Mouse (Mus musculus): ENCODE measurements around the gene Rnf146.
"Not testable (repeated sequence)": the region's sequence is repeated elsewhere in the genome, so short reads cannot be mapped to it uniquely, and the experiment has no call there.

Rnf146 gene

DNA sequence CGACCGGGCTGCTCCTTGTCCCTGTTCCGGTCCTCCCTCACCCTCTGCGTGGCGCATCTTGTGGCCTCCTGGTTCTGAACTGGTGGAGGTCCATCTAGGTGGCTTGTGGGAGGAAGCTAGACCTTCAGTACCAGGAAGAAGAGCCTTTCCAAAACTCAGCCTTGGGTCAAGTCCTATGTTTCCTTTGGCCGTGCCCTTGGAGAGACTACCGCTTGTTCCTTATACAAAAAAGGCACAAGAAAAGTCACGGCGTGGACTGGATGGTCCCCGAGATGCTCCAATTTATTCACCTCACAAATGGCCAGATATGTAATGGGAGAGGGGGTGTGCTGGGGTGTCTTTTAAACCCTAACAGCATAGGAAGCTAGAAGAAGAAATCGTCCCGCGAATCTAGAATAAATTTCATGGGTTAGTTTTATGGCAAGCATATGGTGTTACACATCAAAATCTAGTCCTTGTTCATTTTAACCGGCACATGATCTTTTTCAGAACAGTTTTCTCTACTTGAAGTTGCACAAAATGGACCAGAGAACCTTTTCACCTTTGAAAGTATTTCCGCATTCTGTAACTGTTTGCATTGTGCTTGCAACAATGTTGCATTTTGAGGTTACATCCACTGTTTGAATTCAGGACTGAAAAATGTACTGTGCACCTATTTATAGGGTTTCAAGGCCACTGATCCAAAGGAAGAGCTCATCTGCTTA is at the start of gene Rnf146:
Gene Rnf146, minus strand, starts transcription at position 246 of the 704 bp plus-strand sequence.
- DNase-seq (ENCODE audit: low spot score) = no peak

- DNase-seq (ENCODE audit: low spot score) = no peak
Measured at GRCm38 (mm10) chr10:29402656-29403268, 40.5 kb upstream of the Rnf146 start.

DNA sequence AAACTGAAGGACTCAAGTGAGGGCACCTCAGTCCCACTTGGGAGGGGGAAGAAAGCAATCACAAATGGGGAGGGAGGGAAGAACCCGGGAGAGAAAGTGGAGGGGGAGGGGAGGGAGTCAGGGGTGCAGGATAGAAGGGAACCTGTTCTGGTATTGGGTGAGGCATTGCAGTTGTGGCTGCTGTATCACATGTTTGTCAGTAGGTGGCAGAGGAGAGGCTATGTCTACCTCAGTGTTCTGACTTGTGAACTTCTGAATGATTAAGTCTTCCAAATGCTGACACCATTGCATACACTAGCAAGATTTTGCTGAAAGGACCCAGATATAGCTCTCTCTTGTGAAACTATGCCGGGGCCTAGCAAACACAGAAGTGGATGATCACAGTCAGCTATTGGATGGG is 32.6 kb upstream of the Rnf146 start:
- not testable (repeated sequence) for DNase-seq (ENCODE audit: low spot score)

GRCm38 (mm10) chr10:29381558-29381957 is 19.3 kb upstream of the Rnf146 start:
- DNase-seq (ENCODE audit: low spot score) = no peak

- no peak for DNase-seq (ENCODE audit: low spot score)
Measured at GRCm38 (mm10) chr10:29374065-29374464, 11.8 kb upstream of the Rnf146 start.

DNA sequence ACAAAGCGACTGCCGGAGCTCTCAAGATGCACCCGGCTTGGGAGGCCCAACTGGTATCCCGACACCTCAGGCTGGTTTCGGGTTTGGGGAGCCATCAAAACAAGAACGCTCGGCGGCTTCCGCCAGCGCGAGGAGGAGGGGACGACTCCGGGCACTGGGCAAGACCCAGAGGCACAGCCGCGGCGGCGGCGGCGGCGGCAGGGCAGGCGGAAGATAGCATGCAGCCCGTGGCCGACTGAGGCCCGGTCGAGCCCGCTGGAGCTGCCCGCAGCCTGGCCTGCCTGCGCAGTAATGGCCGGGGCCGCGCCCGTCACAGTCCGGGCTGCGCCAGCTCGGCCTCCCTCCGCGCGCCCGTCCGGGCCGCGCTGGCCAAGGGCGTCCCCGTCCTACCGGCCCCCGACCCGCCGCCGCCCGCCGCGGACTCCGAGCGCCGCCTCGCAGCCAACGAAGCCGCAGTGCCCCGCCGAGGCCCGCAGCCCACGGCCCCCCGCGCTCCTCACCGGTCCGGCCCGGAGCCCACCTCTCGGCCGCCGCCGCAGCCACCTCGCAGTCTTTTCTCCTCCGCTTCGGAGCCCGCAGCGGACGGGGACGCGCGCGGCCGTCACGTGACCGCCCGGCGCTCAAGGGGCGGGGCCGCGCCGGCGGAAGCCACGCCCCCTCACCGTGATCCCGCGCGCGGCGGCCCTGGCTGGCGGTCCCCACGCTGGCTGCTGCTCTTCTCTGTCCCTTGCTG is 612 bp downstream of the Rnf146 start:
- peak; percentile 85 for DNase-seq (ENCODE audit: low spot score)

- no peak for DNase-seq (ENCODE audit: low spot score)
Measured at GRCm38 (mm10) chr10:29361095-29361463, 1.2 kb downstream of the Rnf146 start.

DNA sequence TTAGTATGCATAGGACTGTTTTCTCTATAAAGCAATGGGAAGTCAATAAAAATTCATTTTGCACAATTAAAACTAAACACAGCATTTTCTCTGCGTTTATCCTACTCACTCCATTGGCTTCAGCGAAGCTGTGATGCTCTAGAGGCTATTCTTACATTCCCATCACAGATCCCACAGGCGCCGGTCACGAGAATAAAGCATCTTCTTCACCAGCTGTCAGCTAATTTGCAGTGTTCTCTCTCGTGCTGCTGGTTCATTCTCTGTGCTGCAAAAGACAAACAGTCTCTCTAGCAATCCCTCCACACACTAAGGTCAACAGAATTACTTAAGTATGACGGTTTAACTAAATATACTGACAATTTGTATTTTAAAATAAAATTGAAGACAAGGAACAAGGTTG is 8.1 kb downstream of the Rnf146 start:
- DNase-seq (ENCODE audit: low spot score) = no peak

GRCm38 (mm10) chr10:29352575-29352974 is 9.7 kb downstream of the Rnf146 start:
- no peak for DNase-seq (ENCODE audit: low spot score)

GRCm38 (mm10) chr10:29351420-29351819 is 10.8 kb downstream of the Rnf146 start:
- no peak for DNase-seq (ENCODE audit: low spot score)

DNA sequence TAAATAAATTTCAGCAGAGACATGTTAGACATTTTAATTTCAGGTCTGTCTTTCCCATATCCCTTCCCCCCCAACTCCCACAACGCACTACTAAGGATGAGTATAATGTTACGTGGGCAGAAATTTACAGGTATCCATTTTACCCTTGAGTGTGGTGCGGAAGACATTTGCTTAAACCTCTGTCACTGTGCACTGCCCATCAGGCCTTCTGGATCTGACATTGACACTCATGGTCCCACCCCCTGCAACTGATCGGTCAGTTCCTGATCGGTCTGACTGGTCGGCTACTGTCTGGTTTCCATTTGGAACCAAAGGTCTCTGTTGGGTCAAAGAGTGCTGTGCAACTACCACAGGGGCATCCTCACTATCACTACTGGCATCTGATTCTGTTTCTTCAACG is 15.6 kb downstream of the Rnf146 start:
- no peak for DNase-seq (ENCODE audit: low spot score)

DNA sequence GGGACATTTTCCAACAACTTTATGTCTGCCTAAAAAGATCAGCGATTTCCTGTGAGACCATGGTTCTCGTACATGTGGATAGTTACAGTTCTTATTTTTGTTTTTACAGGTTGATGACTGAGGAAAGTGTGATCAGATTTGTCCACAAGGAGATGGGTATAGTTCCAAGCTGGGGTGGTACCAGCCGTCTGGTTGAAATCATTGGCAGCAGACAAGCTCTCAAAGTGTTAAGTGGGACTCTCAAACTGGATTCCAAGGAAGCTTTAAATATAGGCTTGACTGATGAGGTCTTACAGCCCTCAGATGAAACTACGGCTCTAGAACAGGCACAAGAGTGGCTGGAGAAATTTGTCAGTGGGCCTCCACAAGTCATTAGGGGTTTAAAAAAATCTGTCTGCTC is 18.0 kb downstream of the Rnf146 start:
- DNase-seq (ENCODE audit: low spot score) = no peak

GRCm38 (mm10) chr10:29338355-29339056 is 23.7 kb downstream of the Rnf146 start:
- peak; percentile 31 for DNase-seq (ENCODE audit: low spot score)

- no peak for DNase-seq (ENCODE audit: low spot score)
Measured at GRCm38 (mm10) chr10:29333836-29334235, 28.4 kb downstream of the Rnf146 start.

DNA sequence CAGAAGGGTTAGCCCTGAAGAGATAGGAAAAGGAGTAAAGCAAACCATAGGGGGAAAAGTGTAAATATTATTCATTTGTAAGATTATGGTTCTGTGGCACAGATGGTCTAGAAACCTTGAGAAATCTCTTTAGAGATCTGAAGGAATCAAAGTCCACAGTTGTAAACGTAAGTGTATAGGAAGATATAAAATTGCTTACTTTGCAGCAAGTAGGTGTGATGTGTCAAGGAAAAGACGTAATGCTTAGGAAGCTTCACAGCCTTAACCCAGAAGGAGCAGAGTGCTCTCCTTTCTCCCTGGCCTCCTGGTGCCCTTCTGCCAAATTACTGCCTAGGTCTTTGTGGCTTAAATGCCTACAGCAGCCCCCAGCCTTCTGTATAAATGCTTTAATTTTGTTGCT is 37.4 kb downstream of the Rnf146 start:
- no peak for DNase-seq (ENCODE audit: low spot score)

DNA sequence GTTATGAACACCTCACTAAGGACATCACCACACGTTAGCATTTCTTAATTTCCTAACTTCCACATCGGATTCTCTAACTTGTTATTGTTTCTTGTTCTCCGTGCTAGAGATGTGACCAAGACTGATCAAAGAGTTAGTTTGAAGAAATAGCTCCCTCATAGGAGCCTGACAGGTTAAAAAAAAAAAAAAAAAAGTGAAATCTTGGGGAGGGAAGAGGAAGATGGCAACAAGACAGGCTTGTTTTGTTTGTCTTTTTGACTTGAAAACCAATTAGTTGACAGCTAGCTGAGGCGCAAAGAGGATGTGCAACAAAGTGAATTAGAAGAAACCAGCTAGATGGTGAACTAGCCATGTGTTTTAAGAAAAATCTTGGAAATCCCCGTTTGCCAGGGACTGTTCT is 48.3 kb downstream of the Rnf146 start:
- no peak for DNase-seq (ENCODE audit: low spot score)

DNA sequence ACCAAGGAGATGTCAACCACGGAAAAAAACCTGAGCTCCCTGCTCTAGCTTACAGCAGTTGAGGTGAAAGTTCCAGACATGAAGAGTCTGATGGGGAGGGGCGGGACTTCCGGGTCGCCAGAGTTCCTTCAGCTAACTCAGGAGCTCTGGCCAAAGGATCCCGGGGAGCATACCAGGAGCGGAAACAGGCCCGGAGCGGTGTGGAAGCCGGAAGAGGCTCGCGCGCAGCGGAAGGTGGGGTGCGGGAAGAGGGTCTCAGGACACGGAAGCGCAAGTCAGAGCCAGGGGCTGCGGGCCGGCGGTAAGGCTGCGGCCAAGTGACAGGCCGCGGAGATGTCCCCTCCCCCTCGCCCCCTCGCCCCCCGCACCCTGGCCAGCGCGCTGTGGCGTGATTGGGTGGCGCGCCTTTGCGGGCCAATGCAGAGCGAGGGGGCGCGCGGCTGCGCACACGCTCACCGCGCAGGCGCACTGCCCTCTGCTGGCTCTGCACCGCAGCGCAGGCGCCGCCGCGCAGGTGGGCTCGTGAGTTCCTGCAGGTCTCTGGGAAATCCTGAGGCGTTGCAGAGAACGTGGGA is 49.1 kb downstream of the Rnf146 start, which contains the start of gene Echdc1:
Gene Echdc1, plus strand, starts transcription at position 103 of the 575 bp plus-strand sequence.
- DNase-seq (ENCODE audit: low spot score) = peak; percentile 90

DNA sequence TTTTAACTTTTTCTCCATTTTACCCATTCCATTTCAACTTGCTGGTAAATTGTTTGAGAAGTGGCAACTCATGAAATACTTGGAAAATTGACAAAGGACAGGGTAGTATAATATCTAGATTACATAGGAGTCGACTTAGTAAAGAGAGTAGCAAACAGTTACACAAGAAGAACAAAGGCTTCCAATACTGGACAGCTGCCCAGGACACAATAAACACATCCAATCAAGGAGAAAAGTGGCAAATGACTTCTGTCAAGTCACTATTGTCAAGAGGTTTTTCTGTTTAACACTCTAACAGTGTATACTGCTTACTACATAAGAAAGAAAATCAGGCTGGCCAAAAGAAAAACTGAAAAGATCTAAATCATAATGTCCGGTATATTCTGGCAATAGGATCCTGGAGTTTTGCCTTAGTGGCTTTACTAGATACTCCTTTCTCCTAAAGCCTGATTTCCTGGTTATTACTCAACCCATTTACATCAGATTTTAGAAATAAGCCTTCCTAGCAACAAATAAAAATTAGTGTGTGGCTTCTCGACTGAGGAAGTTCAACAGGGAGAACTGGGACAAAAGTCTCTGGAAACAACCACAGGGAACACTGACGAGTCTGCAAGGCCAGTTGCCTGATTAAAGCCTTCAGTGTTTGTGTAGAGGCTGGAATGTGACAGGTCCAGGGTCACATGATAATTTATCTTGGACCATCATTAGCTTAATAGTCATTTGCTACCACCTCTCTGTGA is 50.6 kb downstream of the Rnf146 start:
- DNase-seq (ENCODE audit: low spot score) = no peak

GRCm38 (mm10) chr10:29302230-29302629 is 60.0 kb downstream of the Rnf146 start:
- no peak for DNase-seq (ENCODE audit: low spot score)

Data from yolk sac, embryonic 10.5 days (tissue).